Mouse (Mus musculus) CD4-positive, CD25-positive, alpha-beta regulatory T cell, adult 2 months (primary cell): ENCODE data around the gene Cga.
"Not testable (repeated sequence)": the region's sequence is repeated elsewhere in the genome, so short reads cannot be mapped to it uniquely, and the experiment has no call there.

Experiments
- DNase-seq: peaks from one replicate; pipeline ENCODE4 v3.0.0-alpha.2; 2012; ENCODE audit warnings: low read depth, low spot score

Cga gene

GRCm38 (mm10) chr4:34889101-34889811, 4.3 kb upstream of the Cga start:
- DNase-seq, result peak; percentile 13

GRCm38 (mm10) chr4:34889812-34890185, 3.8 kb upstream of the Cga start:
- no peak for DNase-seq

- DNase-seq, result no peak
Observed at GRCm38 (mm10) chr4:34898497-34898896, 4.9 kb downstream of the Cga start.

GRCm38 (mm10) chr4:34899322-34899721, 5.7 kb downstream of the Cga start:
- no peak for DNase-seq

- DNase-seq, result no peak
Observed at GRCm38 (mm10) chr4:34900155-34900554, 6.6 kb downstream of the Cga start.

- DNase-seq, result no peak
Observed at GRCm38 (mm10) chr4:34901166-34901565, 7.6 kb downstream of the Cga start.

- not testable (repeated sequence) for DNase-seq
Observed at GRCm38 (mm10) chr4:34901582-34901981, 8.0 kb downstream of the Cga start.

- DNase-seq, result peak; percentile 71
Observed at GRCm38 (mm10) chr4:34905396-34905795, 11.8 kb downstream of the Cga start.

- DNase-seq, result no peak
Observed at GRCm38 (mm10) chr4:34906151-34906550, 12.6 kb downstream of the Cga start.

- no peak for DNase-seq
Observed at GRCm38 (mm10) chr4:34907026-34907425, 13.4 kb downstream of the Cga start.

GRCm38 (mm10) chr4:34908127-34908526, 14.5 kb downstream of the Cga start:
- DNase-seq, result no peak

- no peak for DNase-seq
Observed at GRCm38 (mm10) chr4:34911401-34911800, 17.8 kb downstream of the Cga start.

- no peak for DNase-seq
Observed at GRCm38 (mm10) chr4:34912171-34912570, 18.6 kb downstream of the Cga start.

- no peak for DNase-seq
Observed at GRCm38 (mm10) chr4:34917400-34917799, 23.8 kb downstream of the Cga start.

- peak; percentile 75 for DNase-seq
Observed at GRCm38 (mm10) chr4:34922177-34922870, 28.7 kb downstream of the Cga start.

- not testable (repeated sequence) for DNase-seq
Observed at GRCm38 (mm10) chr4:34928386-34928785, 34.8 kb downstream of the Cga start.

GRCm38 (mm10) chr4:34941046-34941445, 47.5 kb downstream of the Cga start:
- DNase-seq, result no peak

- DNase-seq, result no peak
Observed at GRCm38 (mm10) chr4:34947181-34947580, 53.6 kb downstream of the Cga start.

GRCm38 (mm10) chr4:34953716-34954115, 60.1 kb downstream of the Cga start:
- no peak for DNase-seq
